Mouse (Mus musculus) adrenal gland, postnatal 25 days (tissue): ENCODE data around the gene Mrgpra4. TPM values are rescaled to one million over a fixed set of nuclear protein-coding genes. Genes with fewer than 3 reads are reported as not detected.

Experiments used
- DNase-seq: peaks from one replicate; pipeline ENCODE4 v3.0.0; 2021; ENCODE audit warnings: mixed read lengths
- long read RNA-seq: library from polyadenylated mRNA; stranded (forward); transcript quantifications from one replicate; pipeline ENCODE4 v2.0.0, GENCODE M21; 2021
- total RNA-seq: library from RNA; stranded (reverse); gene quantifications from 2 replicates; pipeline ENCODE4 v1.2.3, GENCODE M21; 2021

Mrgpra4 gene
- total RNA-seq: not detected in 2 replicates
- long read RNA-seq: 0 reads

DNA sequence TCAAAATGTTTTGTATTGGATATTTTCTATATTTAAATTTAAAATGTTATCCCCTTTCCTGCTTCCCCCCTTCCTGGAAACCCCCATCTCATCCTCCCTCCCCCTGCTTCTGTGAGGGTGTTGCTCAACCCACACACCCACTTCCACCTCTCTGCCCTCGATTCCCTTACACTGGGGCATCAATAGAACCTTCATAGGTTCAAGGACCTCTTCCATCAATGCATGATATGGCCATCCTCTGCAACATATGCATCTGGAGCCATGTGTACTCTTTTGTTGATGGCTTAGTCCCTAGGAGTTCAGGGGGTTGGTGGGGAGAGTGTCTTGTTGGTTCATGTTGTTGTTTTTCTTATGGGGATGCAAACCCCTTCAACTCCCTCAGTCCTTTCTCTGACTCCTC, at the start of gene Mrgpra4:
Gene Mrgpra4, minus strand, starts transcription at position 101 of the 400 bp plus-strand sequence.
- no peak for DNase-seq

- DNase-seq: no peak
These were observed 45.6 kb upstream of the Mrgpra4 start, which contains the start of gene Mrgprx1 for GRCm38 (mm10) chr7:48027497-48027896. TSS of gene Mrgprx1 (minus strand) at chr7:48027597.

DNA sequence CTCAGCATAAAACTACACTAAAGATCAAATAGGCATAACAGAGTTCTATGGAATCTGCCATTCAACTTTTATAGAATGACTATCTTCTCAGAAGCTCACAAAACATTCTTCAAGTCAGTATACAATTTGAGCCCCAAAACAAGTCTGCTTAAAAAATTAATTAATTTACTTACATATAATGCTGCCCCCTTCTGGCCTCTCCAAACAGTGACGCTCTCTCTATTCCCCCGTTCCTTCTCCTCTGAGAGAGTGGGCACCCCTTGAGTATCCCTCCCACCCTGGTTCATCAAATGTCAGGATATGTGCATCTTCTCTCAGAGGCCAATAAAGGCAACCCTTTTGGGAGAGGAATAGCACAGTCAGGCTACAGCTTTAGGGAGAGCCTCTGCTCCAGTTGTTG, 36.0 kb upstream of the Mrgpra4 start:
- no peak for DNase-seq

DNA sequence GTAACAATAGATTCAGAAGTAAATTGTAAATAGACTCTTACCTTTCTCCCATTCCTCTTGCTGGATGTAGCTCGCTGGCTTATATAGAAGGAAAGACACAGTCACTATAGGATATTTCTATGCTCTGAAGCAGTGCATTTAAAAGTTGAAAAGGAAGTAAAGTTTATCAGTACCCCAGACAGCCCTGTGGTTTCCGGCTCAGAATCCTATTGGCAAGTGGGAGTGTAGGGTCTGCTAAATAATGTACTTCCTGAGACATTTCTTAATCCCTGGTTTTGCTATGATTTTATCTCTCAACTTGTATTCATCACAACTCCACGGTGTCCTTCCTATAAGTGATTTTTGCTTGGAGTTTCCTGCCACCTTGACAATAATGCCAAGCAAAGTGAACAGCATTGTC, 13.8 kb upstream of the Mrgpra4 start:
- no peak for DNase-seq

DNA sequence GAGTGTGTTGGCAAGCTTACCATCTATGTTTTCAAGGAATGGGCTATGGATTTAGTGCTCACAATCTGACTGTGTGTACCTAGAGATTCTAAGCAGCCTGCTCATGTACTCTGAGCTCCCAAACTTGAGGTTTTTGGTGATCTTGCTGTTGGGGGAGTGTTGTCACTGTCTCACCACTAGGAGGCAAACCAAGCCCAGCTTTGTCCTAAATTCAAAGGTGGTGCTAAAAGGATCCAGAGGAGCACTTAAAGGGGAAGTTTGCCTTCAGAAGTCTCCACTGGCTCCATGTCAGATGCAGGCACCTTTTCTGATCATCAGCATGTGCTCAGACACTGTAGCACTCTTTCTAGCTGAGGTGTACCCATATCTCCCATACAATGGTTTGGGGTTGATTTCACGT, 4.9 kb upstream of the Mrgpra4 start:
- no peak for DNase-seq

Other genes starting within 250 kb of the Mrgpra4 start
- not detected in 2 replicates for gene Mrgprx1, start 45.5 kb upstream of the Mrgpra4 start, total RNA-seq
- not detected in 2 replicates for gene Mrgprb5, start 186.9 kb upstream of the Mrgpra4 start, total RNA-seq
- gene Mrgprb4, start 217.2 kb upstream of the Mrgpra4 start, total RNA-seq: not detected in 2 replicates